Mouse (Mus musculus) MEL (cell line): ENCODE measurements at regions not wholly inside any gene's neighbourhood (a gene's known extent, or its start where the extent isn't known, plus 50 kb on each side); places are given as distances from the start of the nearest gene placed in this dataset.

Source experiments
- DNase-seq: peaks from one replicate; pipeline ENCODE4 v3.0.0; 2011; ENCODE audit warnings: low read depth, low spot score
- H3K27ac ChIP-seq: 2 replicates; pipeline ENCODE4 v1.5.1; 2012; ENCODE audit warnings: low read depth, mild to moderate bottlenecking, control low read depth, low read length, moderate library complexity; ENCODE audit not compliant: control insufficient read depth
- H3K27me3 ChIP-seq, 2 experiments: fragments of 150-350 bp in 1 of 2; sonication (generic) in 1 of 2; 2 replicates each; pipeline ENCODE4 v1.6.1; 2012; ENCODE audit warnings: low read length in 2 of 2, mild to moderate bottlenecking in 2 of 2, improper control_type of control experiment in 1 of 2, moderate library complexity in 1 of 2; ENCODE audit not compliant: insufficient read depth in 2 of 2, control insufficient read depth in 1 of 2
- H3K36me3 ChIP-seq, 2 experiments: 2 replicates each; pipeline ENCODE4 v1.6.1; 2012 to 2014; ENCODE audit warnings: low read length in 2 of 2, improper control_type of control experiment in 1 of 2, inconsistent platforms in 1 of 2, mild to moderate bottlenecking in 1 of 2; ENCODE audit not compliant: insufficient read depth in 2 of 2, control insufficient read depth in 1 of 2
- H3K4me1 ChIP-seq, 2 experiments: fragments of 150-350 bp in 1 of 2; sonication (generic) in 1 of 2; 2 replicates each; pipeline ENCODE4 v1.6.1; 2012; ENCODE audit warnings: low read length in 2 of 2, improper control_type of control experiment in 1 of 2, mild to moderate bottlenecking in 1 of 2; ENCODE audit not compliant: insufficient read depth in 2 of 2, control insufficient read depth in 1 of 2
- H3K4me3 ChIP-seq, 2 experiments: fragments of 150-350 bp in 1 of 2; sonication (generic) in 1 of 2; 2 replicates each; pipeline ENCODE4 v1.5.1; 2012; ENCODE audit warnings: low read depth in 2 of 2, low read length in 2 of 2, mild to moderate bottlenecking in 2 of 2, moderate library complexity in 2 of 2, control low read depth in 1 of 2, improper control_type of control experiment in 1 of 2; ENCODE audit not compliant: control insufficient read depth in 1 of 2, insufficient read depth in 1 of 2
- H3K79me2 ChIP-seq: 2 replicates; pipeline ENCODE4 v1.6.1; 2012; ENCODE audit warnings: mild to moderate bottlenecking, low read length, moderate library complexity; ENCODE audit not compliant: control insufficient read depth, poor library complexity, insufficient read depth
- H3K9ac ChIP-seq: 2 replicates; pipeline ENCODE4 v1.6.1; 2012; ENCODE audit warnings: low read depth, mild to moderate bottlenecking, control low read depth, low read length, moderate library complexity; ENCODE audit not compliant: control insufficient read depth, poor library complexity, severe bottlenecking
- H3K9me3 ChIP-seq: fragments of 150-350 bp; sonication (generic); replicated peaks from 2 replicates; pipeline ENCODE4 v1.6.1; 2012; ENCODE audit warnings: mild to moderate bottlenecking, low read length, improper control_type of control experiment, moderate library complexity; ENCODE audit not compliant: insufficient read depth
- CHD2 ChIP-seq: IDR thresholded peaks from 2 replicates; pipeline ENCODE4 v1.6.1; 2011; ENCODE audit warnings: low read length, improper control_type of control experiment
- HCFC1 ChIP-seq: IDR thresholded peaks from 2 replicates; pipeline ENCODE4 v1.6.1; 2012; ENCODE audit warnings: low read depth, mild to moderate bottlenecking, inconsistent platforms, low read length, improper control_type of control experiment, moderate library complexity
- MAX ChIP-seq: IDR thresholded peaks from 2 replicates; pipeline ENCODE4 v1.6.1; 2011; ENCODE audit warnings: low read length, improper control_type of control experiment
- POLR2A ChIP-seq, 2 experiments: IDR thresholded peaks; 2 replicates each; pipeline ENCODE4 v1.6.1; 2011 to 2012; ENCODE audit warnings: low read length in 2 of 2, mild to moderate bottlenecking in 2 of 2, control low read depth in 1 of 2, improper control_type of control experiment in 1 of 2, low read depth in 1 of 2, moderate library complexity in 1 of 2; ENCODE audit not compliant: control insufficient read depth in 1 of 2, insufficient read depth in 1 of 2, poor library complexity in 1 of 2
- RAD21 ChIP-seq: IDR thresholded peaks from 2 replicates; pipeline ENCODE4 v1.6.1; 2011; ENCODE audit warnings: mild to moderate bottlenecking, low read depth, low read length, improper control_type of control experiment
- SIN3A ChIP-seq: IDR thresholded peaks from 2 replicates; pipeline ENCODE4 v1.6.1; 2012; ENCODE audit warnings: low read length, improper control_type of control experiment, inconsistent platforms
- SMC3 ChIP-seq: IDR thresholded peaks from 2 replicates; pipeline ENCODE4 v1.6.1; 2011; ENCODE audit warnings: low read depth, low read length, improper control_type of control experiment
- TBP ChIP-seq: IDR thresholded peaks from 2 replicates; pipeline ENCODE4 v1.8.0; 2011; ENCODE audit warnings: low read depth, low read length, improper control_type of control experiment
- TCF12 ChIP-seq: IDR thresholded peaks from 2 replicates; pipeline ENCODE4 v1.6.1; 2014; ENCODE audit warnings: low read depth, mild to moderate bottlenecking, inconsistent platforms, low read length, improper control_type of control experiment, moderate library complexity
- ZKSCAN1 ChIP-seq: IDR thresholded peaks from 2 replicates; pipeline ENCODE4 v1.6.1; 2012; ENCODE audit warnings: low read depth, mild to moderate bottlenecking, inconsistent platforms, low read length, improper control_type of control experiment, moderate library complexity

- no peak overlapping the region for H3K27ac ChIP-seq
- H3K4me3 ChIP-seq, result no peak overlapping the region
- no peak for DNase-seq
- no peaks in the 10 kb centered on the region; a peak in 1 of 4 replicates for H3K27me3 ChIP-seq
- H3K4me1 ChIP-seq, result no peaks in the 10 kb centered on the region; a peak in 1 of 4 replicates
- TF ChIP-seq RAD21 (no peak; the same call in 1 of the 2 replicates), HCFC1 (0 out of 2 replicates have a peak, but pooled peaks have one; percentile 19)
- peaks cover 2% of the 10 kb centered on the region; the same call in 1 of the 2 replicates for H3K79me2 ChIP-seq
- no peak overlapping the region for H3K9ac ChIP-seq
- peaks cover 5 to 16% of the 10 kb centered on the region in 2 experiments for H3K36me3 ChIP-seq
- H3K9me3 ChIP-seq, result no peaks in the 10 kb centered on the region
Observed at GRCm38 (mm10) chr11:17639922-17640321, 313.8 kb downstream of the Etaa1 start.

GRCm38 (mm10) chr11:17647441-17647840 is 306.2 kb downstream of the Etaa1 start:
- H3K9me3 ChIP-seq, result no peaks in the 10 kb centered on the region
- no peaks in the 10 kb centered on the region; a peak in 1 of 4 replicates for H3K4me1 ChIP-seq
- TF ChIP-seq ZKSCAN1 (no peak), TBP (no peak)
- no peak for DNase-seq
- H3K79me2 ChIP-seq, result peaks cover 4% of the 10 kb centered on the region; the same call in 1 of the 2 replicates
- H3K36me3 ChIP-seq, result peaks cover 12 to 18% of the 10 kb centered on the region in 2 experiments
- H3K27ac ChIP-seq, result no peak overlapping the region
- H3K4me3 ChIP-seq, result no peak overlapping the region
- no peak overlapping the region for H3K9ac ChIP-seq
- H3K27me3 ChIP-seq, result no peaks in the 10 kb centered on the region; a peak in 1 of 4 replicates

DNA sequence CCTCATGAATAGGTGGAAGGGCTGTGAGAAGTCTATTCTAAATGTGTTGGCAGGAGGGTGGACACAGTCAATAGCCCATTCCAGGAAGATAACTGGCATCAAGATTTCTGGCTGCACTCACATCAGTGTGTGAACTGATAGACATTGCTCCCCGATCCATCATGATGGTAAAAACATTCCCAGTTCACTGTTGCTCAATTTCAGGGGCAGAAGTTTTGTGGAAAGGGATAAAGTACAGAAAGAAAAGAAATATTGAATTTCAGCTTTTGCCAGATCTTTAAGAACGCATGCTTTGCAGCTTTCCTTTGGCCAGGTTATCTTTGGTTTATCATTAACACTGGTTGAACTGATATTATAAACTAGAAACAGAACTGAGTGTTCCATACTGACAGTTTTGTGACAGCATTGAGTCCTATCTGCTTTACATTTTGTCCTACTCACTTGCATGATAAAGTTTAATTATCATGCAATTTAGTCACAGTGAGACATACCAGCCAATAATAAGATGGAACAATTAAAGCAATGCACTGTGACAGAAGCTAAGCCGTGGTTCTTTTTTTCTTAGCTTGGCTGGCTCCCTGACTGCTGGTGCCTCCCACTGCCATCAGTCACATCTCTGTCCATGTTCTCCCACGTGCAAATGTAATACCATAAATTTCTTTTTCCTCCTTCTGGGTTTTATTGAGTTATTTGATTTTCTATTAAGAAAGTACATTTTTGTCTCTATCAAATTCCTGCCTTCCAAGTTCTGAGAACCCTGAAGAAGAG is 302.1 kb downstream of the Etaa1 start:
- no peak overlapping the region for H3K9ac ChIP-seq
- no peaks in the 10 kb centered on the region; the same call in 1 of the 2 replicates for H3K79me2 ChIP-seq
- no peak for DNase-seq
- no peaks in the 10 kb centered on the region for H3K27me3 ChIP-seq
- no peak overlapping the region for H3K27ac ChIP-seq
- H3K36me3 ChIP-seq, result peaks cover 10 to 14% of the 10 kb centered on the region in 2 experiments
- H3K4me3 ChIP-seq, result no peak overlapping the region
- no peak for TF ChIP-seq CHD2
- no peak for TF ChIP-seq POLR2A (IDR thresholded peaks at IDR 0.05; ENCODE audit: control insufficient read depth in 1 of 2, insufficient read depth in 1 of 2, low read depth in 1 of 2, low read length in 2 of 2, poor library complexity in 1 of 2)
- no peak for TF ChIP-seq TCF12
- TF ChIP-seq SIN3A, result no peak
- no peak for TF ChIP-seq HCFC1
- no peak for TF ChIP-seq SMC3
- TF ChIP-seq MAX, result no peak
- TF ChIP-seq, all 39 proteins: peak for 0
- Histone ChIP-seq H3K9me3 (no peaks in the 10 kb centered on the region), H3K4me1 (no peaks in the 10 kb centered on the region)
